Mouse (Mus musculus): ENCODE data around the gene Btnl6.
"Not testable (repeated sequence)": the region's sequence is repeated elsewhere in the genome, so short reads cannot be mapped to it uniquely, and the experiment has no call there.

Gene Btnl6

GRCm38 (mm10) chr17:34517252-34517651 lies at the start of gene Btnl6:
Btnl6 (minus strand) TSS chr17:34517352.
- DNase-seq (ENCODE audit: extremely low spot score, low read depth, low spot score): no peak

DNA sequence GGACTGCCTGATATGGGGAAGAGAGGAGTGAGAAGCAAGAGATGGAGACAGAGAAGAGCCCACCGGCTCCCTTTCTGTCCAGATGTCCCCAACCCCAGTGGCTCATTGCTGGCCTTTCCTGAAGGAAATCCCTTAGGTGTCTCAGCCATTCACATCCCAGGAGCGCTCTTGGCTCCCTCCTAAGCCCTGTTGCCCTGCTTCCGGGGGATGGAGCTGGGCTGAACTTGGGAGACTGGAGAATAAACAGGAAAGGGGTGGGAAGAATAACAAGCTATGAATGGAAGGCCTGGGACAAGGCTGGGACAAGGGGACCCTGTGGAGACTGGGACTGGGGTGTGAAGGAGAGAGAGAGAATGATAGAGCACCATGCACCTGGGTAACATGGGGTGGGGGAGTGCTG lies 47.6 kb upstream of the Btnl6 start:
- no peak for DNase-seq (ENCODE audit: extremely low spot score, low read depth, low spot score)

- no peak for DNase-seq (ENCODE audit: extremely low spot score, low read depth, low spot score)
Measured at GRCm38 (mm10) chr17:34564003-34564421, 46.9 kb upstream of the Btnl6 start, which contains the start of gene Notch4. Notch4 (plus strand) TSS chr17:34564268.

DNA sequence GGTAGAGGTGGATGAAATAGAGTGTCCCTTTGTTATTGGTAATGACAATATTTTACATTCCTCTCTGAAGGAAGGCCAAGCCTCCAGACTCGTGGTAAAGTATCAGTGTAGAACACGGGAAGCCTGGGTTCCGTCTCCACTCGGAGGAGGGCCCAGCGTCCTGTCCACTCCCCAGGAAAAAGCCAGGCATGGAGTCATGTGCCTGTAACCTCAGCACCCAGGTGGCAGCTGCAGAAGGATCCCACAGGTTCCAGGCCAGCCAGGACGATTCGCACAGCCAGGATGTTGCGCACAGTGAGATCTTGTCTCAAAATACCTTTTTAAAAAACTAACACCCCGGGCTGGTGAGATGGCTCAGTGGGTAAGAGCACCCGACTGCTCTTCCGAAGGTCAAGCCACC lies 46.2 kb upstream of the Btnl6 start:
- no peak for DNase-seq (ENCODE audit: extremely low spot score, low read depth, low spot score)

DNA sequence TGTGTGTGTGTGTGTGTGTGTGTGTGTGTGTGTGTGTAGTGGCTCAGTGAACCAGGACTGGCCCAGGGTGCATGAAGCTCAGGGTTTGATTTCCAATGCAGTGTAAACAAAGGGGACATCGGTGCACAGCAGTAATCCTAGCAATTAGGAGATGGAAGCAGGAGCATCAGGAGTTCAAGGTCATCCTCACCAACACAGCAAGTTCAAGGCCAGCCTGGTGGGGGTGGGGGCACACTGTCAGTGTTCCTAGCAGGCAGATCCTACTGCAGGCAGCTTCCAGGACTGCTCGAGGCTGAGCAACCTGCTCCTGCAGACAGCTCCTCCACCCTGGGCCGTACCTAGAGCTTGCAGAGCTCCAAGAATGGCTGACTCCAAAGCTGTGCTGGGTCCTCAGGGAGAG lies 45.4 kb upstream of the Btnl6 start:
- no peak for DNase-seq (ENCODE audit: extremely low spot score, low read depth, low spot score)

DNA sequence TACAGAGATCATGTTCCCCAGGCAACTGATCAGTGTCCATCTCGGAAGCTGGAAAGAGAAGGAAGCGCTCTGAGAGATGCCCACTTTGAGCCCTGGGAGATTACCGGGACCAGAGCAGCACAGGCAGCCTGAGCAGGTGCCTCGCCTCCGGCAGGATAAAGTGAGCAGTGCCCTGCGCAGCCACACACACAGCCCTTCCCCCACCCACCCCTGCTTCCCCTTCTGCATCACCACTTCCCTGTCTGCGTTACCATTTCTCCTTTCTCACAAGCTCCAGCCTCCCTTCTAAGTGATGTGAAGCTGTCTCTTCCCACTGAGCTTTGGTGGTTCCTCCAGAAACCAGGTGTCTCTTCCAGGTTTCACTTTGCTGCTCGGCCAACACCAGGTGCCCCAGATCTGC lies 44.0 kb upstream of the Btnl6 start:
- no peak for DNase-seq (ENCODE audit: extremely low spot score, low read depth, low spot score)

GRCm38 (mm10) chr17:34560438-34560837 lies 43.3 kb upstream of the Btnl6 start:
- no peak for DNase-seq (ENCODE audit: extremely low spot score, low read depth, low spot score)

DNA sequence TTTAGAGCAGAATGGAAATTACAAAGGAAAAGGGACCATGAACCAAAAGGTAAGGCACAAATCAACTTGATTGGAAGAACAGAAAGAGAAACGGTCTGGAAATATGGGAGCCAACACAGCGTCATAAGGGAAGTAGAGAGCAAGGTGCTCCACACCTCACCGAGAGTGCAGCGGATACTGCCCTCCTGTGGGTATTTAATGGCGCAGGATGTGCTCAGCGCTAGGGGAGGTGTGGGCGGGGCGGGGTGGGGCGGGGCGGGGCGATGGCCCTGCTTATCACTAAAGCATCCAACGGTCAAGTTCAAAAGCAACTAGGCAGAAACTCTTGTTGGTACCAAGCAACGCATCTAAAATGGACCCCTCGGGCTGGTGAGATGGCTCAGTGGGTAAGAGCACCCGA lies 42.7 kb upstream of the Btnl6 start:
- DNase-seq (ENCODE audit: extremely low spot score, low read depth, low spot score): no peak

- DNase-seq (ENCODE audit: extremely low spot score, low read depth, low spot score): no peak
Measured at GRCm38 (mm10) chr17:34559116-34559515, 42.0 kb upstream of the Btnl6 start.

- DNase-seq (ENCODE audit: extremely low spot score, low read depth, low spot score): no peak
Measured at GRCm38 (mm10) chr17:34557411-34557810, 40.3 kb upstream of the Btnl6 start.

DNA sequence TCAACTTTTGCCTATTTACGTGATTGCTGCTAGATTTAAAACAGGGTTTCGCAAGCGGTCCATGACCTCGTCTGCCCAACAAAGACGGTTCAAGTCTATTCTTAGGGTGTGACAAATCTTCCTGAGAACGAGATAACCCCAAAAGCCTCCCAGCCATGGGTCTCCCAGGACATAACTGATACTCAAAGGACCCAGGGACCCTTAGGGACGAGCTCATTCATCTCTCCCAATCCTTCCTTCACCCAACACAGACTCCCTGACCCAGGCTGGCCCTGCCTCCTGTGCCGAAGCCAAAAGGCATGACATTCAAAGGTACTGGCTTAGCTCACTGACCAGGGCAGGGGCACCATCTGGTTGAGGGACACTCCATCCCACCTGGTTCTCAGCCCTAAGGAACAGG lies 39.3 kb upstream of the Btnl6 start:
- no peak for DNase-seq (ENCODE audit: extremely low spot score, low read depth, low spot score)

DNA sequence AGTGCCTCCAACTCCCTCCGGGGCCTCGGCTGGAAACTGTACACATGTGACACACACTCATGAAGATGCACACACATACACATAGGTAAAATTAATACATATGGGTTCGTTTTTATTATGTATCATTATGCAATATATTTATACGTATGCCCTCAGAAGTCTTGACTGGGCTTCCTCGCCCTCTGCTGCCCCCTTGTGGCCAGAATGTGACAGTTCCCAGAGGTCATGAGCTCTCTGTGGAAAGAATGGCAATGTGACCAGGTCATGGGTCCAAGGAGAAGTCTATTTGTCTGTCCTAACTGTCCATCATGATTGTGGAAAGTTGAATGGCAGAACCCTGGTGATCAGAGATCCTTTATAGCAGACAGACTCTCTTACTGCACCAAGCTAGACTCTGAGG lies 38.3 kb upstream of the Btnl6 start:
- DNase-seq (ENCODE audit: extremely low spot score, low read depth, low spot score): peak; percentile 28

DNA sequence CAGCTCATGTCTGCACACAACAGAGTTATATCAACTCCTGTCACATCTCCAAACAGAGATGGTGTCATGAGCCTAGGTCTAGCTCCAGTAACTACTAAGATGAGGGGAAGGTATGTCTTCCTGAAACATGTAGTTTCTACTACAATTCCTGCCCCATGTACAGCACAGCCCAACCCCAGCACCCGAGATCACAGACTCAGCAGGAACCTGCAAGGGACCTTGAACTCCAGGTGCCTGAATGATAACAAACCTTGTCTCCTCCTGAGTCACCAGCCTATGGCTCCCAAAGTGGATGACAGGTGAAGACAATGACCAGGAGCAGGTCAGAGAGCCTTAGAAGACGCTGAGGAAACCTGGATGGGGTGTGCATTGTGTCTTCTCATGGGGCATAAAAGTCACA lies 32.7 kb upstream of the Btnl6 start:
- DNase-seq (ENCODE audit: extremely low spot score, low read depth, low spot score): no peak

DNA sequence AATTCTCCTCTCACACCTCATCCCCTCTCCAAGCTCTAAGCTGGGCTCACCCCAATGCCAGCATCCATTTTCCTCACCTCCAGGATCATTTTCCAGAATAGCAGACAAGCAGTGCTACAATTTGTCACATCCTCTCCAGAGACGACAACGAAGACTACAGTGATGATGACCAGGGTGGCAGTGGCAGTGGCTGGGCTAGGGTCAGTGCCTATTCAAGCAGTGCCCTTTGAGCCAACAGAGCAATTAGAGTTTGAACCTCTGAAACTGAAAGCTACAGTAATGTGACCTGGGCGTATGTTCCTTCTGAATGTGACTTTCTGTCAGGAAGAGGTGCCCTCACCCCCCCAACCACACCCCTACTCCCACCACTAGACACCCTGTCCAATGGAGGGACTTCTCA lies 32.0 kb upstream of the Btnl6 start:
- DNase-seq (ENCODE audit: extremely low spot score, low read depth, low spot score): no peak

DNA sequence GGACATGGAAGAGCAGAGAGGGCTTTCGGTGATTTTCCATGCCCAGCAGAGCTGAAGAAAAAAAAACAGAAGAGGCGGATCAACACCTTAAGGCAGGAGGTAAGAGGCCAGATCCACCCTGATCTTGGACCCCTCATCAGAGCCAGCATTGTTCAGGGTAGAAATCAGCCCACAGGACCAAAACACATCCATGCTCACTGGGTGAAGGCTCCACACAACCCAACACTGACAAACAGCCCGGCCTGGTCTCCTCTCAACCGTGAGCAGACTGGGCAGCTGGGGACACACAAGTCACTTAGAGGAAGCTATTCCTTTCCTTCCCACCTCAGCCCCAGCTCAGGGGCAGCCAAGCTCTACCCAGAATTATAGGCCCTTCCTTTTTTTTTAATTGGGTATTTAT lies 30.4 kb upstream of the Btnl6 start:
- no peak for DNase-seq (ENCODE audit: extremely low spot score, low read depth, low spot score)

DNA sequence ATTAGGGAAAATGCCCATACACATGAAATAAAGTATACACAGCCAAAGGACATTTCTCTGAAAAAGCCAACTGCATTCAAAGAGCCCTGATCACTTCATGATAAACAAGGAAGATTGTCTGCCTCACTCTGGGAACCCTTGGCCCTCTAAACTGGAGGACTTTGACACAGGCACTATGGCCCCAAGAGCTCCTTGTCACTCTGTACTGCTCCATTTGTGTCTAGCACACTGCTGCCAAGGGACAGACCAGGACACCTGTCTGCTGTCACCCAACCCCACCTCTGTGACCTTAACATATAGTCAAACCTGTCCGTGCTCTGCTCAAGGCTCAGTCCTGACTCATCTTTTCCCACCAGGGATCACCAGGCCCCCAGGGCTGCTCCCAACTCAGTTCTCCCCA lies 29.6 kb upstream of the Btnl6 start:
- no peak for DNase-seq (ENCODE audit: extremely low spot score, low read depth, low spot score)

GRCm38 (mm10) chr17:34543567-34543966 lies 26.4 kb upstream of the Btnl6 start:
- not testable (repeated sequence) for DNase-seq (ENCODE audit: extremely low spot score, low read depth, low spot score)

GRCm38 (mm10) chr17:34532671-34533070 lies 15.5 kb upstream of the Btnl6 start:
- DNase-seq (ENCODE audit: extremely low spot score, low read depth, low spot score): no peak

- no peak for DNase-seq (ENCODE audit: extremely low spot score, low read depth, low spot score)
Measured at GRCm38 (mm10) chr17:34519001-34519400, 1.8 kb upstream of the Btnl6 start.

GRCm38 (mm10) chr17:34518571-34518970 lies 1.4 kb upstream of the Btnl6 start:
- not testable (repeated sequence) for DNase-seq (ENCODE audit: extremely low spot score, low read depth, low spot score)

DNA sequence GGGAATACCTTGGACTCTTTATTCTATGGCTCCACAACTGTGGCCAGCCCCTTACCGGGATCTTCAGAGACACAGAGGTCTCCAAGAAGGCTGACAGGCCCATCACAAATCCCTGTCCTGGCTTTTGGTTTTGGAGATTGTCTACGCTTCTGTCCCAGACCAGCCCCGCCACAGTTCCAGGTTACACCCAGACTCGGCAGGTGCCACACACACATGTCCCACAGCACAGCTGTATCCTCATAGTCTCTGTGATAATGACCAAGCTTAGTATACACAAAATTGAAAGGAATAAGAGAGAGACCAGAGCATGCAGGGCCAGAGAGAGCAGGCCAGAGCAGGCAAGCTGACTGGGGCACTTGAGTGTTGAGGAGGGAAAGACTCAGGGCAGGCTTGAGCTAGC lies 643 bp upstream of the Btnl6 start:
- no peak for DNase-seq (ENCODE audit: extremely low spot score, low read depth, low spot score)

DNA sequence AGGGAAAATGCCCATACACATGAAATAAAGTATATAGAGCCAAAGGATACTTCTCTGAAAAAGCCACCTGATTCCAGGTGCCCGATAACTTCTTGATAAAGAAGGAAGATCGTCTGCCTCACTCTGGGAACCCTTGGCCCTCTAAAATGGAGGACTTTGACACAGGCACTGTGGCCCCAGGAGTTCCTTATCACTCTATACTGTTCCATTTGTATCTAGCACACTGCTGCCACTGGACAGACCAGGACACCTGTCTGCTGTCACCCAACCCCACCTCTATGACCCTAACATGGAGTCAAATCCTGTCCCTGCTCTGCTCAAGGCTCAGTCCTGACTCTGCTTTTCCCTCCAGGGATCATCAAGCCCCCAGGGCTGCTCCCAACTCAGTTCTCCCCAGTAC lies 638 bp downstream of the Btnl6 start:
- no peak for DNase-seq (ENCODE audit: extremely low spot score, low read depth, low spot score)

DNA sequence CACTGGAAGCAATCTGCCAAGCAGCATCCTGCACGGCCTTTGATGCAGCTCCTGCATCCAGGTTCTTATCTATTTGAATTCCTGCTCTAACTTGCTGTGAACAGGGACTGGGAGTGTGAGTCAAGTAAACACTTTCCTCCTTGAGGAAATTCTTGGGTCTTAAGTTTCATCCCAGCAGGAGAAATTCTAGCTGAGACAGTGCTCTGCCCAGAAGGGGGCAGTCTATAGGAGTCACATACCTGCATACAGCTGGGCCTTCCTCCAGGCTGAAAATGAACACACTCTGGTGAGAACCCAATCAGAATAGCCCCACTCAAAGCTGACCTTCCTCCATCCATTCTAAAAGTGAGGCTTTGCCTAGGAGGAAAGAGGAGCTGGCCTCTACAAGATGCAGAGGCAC lies 5.4 kb downstream of the Btnl6 start:
- DNase-seq (ENCODE audit: extremely low spot score, low read depth, low spot score): not testable (repeated sequence)

DNA sequence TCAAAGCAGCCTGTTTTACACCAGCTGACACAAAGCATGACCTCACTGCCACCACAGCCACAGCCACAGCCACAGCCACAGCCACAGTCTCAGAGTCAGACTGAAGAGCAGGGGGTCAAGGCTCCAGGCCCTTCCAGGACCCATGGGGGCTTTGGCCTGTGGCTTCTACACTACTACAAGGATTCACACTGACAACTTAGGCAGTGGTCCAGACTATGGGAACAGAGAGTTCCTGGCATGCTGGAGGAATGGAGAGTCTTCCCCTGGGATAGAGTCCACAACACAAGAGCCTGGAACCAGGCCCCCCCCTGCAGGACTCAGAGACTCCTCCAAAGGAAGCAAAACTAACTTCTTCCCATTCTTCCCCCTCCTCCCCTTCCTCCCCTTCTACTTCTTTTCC lies 9.6 kb downstream of the Btnl6 start:
- no peak for DNase-seq (ENCODE audit: extremely low spot score, low read depth, low spot score)
